Mouse (Mus musculus) testis, adult 2 months (tissue): ENCODE data around the gene Speer4e.
"Not testable (repeated sequence)": the region's sequence is repeated elsewhere in the genome, so short reads cannot be mapped to it uniquely, and the experiment has no call there.

ENCODE experiments used
- CTCF ChIP-seq: fragments of 200-500 bp; IDR thresholded peaks from 2 replicates; pipeline ENCODE4 v1.5.1; 2012; ENCODE audit warnings: low read depth, mild to moderate bottlenecking, inconsistent platforms, low read length, moderate library complexity; ENCODE audit not compliant: control insufficient read depth, insufficient read depth, insufficient replicate concordance
- POLR2A ChIP-seq: fragments of 200-500 bp; IDR thresholded peaks from 2 replicates; pipeline ENCODE4 v1.6.1; 2012; ENCODE audit warnings: low read depth, mild to moderate bottlenecking, inconsistent platforms, low read length, moderate library complexity; ENCODE audit not compliant: control insufficient read depth

GRCm38 (mm10) chr5:14938329-14938728 lies at the start of gene Speer4e:
- TF ChIP-seq CTCF, POLR2A: not testable (repeated sequence)
